Mouse (Mus musculus) A20 (cell line): ENCODE measurements around the gene Pde3a.

Experiments used
- DNase-seq: peaks from one replicate; pipeline ENCODE4 v3.0.0-alpha.2; 2011; ENCODE audit warnings: low read depth, low spot score

The Pde3a gene

DNA sequence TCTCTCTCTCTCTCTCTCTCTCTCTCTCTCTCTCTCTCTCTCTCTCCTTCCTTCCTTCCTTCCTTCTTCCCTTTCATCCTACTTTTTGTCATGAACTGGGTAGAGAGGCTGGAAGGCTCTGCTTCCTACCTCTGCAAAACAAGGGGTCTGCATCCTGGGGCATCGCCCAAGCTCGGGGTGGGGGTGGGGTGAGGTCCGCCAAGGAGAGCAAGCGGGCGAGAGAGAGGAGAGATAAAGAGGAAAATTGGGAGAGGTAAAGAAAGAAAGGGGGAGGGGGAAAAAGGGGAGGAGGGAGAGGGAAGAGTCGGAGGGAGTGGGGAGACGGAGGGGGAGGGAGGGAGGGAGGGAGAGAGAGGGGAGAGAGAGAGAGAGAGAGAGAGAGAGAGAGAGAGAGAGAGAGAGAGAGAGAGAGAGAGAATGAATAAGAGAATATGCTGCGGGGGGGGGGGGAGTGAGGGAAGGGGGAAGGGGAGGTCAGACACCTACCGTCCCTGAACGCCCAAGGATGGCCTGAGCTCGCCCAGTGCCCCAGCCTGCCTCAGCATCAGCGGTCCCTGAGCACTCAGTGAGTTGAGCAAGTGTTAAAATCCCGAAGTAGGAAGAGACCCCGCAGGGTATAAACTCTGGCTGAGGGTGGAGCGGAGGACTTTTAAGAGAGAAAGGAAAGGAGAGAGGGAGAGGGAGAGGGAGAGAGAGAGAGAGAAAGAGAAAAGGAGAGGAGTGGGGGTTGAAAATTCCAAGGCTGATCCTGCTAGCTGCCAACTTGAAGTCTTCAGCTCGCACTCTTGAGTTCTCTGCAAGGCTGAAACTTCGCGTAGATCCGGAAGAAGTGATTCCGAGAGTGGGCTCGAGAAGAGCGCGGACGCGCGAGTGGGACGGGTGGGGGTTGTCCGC lies at the start of gene Pde3a:
TSS of gene Pde3a (plus strand) at position 579 of the 894 bp plus-strand sequence.
- no peak for DNase-seq

DNA sequence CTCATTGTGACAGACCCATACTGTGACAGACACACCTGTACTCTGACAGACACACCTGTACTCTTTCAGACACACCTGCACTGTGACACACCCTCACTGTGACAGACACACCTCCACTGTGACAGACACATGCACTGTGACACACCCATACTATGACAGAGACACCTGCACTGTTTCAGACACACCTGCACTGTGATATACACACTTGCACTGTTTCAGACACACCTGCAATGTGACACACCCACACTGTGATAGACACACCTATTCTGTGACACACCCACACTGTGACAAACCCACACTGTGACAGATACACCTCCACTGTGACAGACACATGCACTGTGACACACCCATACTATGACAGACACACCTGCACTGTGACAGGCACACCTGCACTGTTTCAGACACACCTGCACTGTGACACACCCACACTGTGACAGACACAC lies 48.9 kb upstream of the Pde3a start:
- DNase-seq: no peak

DNA sequence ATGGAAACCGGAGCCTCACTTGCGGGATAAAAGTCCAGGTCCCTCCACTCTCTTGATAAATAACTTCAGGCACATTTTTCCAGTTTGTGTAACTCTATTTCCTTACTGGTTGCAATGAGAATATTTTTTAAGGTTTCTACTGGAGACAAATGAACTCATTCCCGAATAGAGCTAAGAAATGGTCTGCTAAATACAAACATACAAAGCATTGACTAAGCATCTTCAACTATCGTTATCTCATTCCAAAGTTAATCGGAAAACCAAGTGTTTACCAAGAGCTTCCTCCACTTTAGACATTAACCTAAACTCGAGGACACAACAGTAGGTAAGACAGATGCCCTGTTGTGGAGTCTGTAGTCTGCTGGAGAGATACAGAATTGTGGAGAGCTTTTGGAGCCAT lies 41.5 kb upstream of the Pde3a start:
- no peak for DNase-seq

DNA sequence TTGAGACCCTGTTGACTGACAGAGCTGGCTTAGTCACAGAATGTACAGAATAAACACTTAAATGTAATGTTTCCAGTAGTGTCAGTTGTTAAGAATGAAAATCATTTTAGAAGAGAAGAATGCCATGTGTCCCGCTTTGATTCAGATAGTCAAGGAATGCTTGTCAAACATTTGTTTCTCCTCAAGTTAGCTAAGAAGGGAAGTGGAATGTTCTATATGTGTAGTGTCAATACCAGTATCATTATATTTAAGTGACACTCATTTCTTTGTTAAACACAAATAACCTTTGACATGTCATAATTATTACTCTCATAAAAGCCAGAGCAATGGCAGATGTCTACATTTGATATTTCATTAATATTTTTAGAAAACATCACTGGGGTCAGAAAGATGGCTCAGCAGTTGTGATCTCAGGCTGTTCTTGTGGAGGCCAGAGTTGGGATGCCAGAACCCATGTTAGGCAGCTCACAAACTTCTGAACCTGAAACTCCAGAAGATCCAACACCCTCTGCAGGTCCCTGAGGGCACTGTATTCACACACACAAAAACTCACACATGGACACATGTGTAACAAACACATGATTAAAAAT lies 40.7 kb upstream of the Pde3a start:
- no peak for DNase-seq

DNA sequence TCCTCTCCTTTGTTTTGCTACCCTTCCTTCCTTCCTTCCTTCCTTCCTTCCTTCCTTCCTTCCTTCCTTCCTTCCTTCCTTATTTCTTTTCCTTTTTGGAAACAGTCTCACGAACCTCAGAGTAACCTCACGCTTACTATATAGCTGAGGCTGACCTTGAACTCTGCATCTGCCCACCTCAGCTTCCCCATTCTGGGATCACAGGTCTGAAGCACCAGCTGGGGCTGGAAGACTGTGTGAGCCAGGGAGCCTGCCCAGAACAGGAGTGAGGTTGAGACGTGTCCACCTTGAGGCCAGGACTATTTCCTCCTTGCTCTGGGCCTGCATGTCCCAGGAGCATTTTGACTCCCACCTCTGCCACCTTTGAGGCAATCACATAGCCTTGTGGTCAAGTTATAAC lies 39.0 kb upstream of the Pde3a start:
- DNase-seq: no peak

DNA sequence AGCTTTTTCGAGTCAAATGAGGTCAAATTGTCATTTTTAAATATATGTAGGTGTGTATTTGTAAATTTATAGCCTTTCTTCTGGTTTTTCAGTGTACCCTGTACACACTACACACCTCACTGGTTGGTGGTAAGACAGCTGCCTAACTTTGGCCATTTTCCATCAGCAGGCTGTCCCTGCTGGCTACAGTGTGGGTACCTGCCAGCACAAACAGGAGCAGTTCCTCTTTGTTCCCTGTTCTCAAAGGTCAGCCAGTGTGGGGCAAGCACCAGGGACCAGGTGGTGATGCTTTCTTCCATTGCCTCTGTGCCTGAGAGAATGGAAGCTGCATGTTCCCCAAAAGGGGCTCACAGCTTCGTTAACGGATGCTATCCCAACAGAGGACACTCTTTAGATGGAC lies 28.0 kb upstream of the Pde3a start:
- no peak for DNase-seq

DNA sequence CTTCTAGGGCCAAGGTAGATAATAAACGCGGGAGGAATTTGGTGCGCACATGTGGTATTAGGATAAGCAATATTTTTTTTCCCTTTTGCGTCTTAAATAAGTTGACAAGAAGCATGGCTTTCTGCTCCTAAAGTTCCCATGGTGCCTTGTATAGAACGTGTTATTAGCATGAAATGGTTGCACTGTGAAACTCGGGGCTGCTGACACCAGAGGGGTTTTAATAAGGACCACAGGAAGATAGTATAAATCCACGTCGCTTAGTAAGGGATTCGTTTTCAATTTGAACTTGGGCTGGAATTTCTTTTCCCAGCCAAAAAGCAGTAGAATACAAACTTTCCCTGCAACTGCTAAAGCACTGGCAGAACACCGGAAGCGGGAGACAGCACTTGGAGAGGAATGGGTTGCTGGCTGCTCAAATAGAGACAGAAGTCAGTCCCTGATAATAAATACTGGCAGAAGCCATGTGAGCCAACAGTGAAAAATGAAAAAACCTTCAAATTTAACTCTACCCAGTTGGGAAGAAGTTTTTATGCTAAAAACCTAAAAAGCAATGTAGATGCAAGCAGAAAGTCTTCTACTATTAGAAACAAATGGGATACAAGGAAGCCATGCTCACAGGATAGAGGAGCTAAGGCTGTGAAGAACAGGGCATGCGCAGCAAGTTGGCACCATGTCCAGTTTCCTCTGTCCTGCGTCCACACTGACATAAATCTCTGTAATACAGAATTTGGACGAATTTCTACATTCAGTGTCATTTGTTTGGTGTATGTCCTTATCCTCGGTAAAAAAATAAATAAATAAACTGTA lies 22.0 kb upstream of the Pde3a start:
- no peak for DNase-seq

DNA sequence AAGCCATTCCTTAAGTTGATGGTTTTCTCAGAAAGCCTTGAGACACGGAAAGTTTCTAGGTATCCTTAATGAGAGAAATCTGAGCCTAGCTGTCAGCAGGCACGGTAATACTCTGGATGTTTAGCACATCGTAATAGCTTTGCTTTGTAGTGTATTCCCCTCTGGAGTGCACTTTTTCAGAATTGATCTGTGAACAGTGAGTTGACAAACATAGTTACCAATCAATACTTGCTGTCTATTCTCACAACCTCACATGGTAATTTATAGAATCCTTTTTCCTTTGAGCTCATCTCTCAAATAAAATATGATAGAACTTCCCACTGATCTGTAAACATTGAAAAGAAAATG lies 21.4 kb upstream of the Pde3a start:
- no peak for DNase-seq

DNA sequence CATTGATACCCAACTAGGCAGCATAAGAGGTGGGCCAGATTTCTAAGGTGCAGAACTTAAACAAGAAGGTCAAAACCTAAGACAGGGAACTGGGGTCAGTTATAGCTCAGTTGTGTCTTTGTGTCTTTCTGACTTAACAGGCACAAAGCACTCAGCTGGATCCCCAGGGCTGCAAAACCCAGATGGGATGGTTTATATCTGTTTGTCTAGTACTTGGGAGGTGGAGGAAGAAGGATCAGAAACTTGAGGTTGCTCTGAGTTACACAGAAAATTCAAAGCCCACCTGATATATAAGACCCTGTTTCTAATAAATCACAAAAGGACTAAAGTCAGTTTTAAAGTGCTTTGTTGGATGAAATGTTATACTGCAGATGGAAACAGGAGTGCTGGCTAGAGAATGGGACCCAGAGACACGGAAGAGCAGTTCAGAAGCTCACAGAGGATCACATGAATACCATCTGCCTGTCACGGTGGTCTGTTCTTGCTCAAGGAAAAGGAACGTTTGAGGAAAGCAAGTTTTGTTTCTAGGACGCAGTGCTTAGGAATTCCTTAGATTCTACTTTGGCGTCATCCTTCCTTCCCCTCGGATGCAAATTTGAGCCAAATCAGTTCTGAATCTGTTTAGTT lies 16.2 kb upstream of the Pde3a start:
- no peak for DNase-seq

DNA sequence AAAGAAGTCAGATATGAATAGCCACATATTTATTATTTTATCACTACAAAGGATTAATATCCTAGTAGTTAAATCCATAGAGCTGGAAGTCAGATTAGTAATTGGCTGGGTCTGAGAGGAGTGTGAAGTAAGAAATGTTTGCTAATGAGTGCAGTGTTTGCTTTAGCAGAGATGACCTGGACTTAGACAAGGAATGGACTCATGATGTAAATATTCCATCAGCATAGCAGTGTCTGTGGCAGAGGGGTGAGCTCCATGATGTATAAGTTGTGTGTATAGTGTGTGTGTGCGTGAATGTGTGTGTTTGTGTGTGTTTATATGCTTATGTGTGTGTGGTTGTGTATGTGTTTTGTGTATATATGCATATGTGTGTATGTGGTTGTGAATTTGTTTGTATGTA lies 7.3 kb upstream of the Pde3a start:
- DNase-seq: no peak

DNA sequence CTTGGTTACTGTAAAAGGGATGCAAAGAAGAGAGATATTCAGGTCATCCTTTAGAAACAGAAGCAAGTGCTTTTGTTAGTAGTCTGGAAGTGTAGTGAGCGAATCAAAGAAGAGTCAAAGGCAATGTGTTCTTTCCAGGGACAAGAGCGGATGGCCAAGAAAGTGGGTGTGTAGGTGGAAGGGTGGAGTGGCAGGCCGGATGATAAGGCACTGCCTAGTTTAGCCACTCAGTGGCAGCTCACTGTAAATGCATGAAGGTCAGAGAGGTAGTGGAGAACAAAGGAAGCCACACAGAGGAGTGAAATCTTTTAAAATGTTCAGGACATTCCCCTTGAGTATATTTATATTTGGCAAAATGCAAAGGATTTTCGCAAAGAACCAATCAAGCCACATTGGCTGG lies 4.0 kb upstream of the Pde3a start:
- no peak for DNase-seq

DNA sequence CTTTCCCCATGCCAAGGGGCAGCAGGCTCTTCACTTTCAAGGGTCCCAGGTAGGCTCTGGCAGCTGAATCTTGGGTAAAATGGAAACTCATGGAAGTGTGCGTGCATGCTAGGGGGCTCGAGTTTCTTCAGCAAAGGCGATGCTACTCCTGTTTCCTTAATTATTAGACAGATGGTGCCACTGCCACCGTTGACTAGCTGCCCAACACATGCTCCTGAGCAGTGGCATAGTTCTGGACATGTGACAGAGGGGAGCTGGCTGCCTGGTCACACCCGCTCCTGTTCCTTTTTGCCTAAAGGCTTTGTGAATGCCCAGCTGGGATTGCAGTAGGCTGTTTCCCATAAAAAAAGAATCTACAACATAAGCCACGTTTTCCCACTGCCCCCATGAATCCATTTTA lies 2.7 kb upstream of the Pde3a start:
- DNase-seq: no peak

DNA sequence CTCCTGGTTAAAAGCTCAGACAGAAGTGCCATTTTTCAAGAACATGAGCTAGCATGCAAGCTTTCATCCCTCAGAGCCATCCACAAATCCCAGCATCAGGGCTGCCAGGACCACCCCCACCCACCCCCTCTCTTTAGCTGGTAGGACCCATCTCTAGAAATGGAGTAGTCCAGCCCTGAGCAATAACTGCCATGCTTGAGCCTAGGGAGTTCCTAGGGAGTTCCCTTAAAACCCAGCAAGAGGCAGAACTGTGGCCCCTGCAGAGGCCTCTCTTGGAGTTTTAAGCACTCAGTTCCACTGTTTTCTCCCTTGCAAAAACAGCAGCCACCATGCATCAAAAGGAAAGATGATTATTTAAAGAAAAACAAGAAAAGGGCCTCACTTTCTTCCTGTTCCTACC lies 988 bp upstream of the Pde3a start:
- no peak for DNase-seq

DNA sequence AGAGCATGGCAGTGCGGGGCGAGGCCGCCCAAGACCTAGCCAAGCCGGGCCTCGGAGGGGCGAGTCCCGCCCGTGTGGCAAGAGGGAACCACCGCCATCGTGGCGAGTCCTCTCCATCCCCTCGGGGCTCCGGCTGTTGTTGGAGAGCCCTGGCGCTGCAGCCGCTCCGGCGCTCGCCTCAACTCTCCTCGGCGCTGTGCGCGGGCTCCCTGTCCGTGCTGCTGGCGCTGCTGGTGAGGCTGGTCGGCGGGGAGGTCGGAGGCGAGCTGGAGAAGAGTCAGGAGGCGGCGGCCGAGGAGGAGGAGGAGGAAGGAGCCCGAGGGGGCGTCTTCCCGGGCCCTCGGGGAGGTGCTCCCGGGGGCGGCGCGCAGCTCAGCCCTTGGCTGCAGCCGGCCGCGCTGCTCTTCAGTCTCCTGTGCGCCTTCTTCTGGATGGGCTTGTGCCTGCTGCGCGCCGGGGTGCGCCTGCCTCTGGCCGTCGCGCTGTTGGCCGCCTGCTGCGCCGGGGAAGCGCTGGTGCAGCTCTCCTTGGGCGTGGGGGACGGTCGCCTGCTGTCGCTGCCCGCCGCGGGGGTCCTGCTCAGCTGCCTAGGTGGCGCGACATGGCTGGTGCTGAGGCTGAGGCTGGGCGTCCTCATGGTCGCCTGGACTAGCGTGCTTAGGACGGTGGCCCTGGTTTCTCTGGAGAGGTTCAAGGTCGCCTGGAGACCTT lies 671 bp downstream of the Pde3a start:
- no peak for DNase-seq

DNA sequence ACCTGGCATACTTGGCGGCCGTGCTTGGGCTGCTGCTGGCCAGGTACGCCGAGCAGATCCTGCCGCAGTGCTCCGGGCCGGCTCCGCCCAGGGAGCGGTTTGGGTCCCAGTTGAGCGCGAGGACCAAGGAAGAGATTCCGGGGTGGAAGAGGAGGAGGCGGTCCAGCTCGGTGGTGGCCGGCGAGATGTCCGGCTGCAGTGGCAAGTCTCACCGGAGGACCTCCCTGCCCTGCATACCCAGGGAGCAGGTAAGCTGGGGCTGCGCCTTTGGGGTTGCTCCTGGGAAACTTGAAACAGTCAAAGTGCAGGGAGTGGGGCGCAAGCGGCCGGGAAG lies 1.2 kb downstream of the Pde3a start:
- DNase-seq: no peak

DNA sequence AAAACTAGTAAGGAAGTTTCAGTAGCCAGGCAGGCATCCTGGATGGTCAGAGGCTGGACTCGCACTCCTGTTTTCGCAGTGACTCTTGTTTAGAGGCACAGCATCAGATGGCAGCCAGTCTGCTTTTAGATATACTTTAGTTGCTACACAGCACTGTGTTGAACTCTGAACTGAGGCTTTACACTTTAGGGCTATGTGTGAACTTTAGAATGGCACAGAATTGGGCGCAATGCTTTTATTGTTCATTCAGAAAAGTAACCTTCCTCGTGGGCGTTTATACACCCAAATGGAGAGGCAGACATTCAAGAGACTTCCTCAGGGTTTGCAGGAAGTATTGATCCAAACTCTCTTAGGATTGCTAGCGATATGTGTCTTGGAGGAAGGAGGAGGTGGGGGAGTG lies 1.9 kb downstream of the Pde3a start:
- DNase-seq: no peak

DNA sequence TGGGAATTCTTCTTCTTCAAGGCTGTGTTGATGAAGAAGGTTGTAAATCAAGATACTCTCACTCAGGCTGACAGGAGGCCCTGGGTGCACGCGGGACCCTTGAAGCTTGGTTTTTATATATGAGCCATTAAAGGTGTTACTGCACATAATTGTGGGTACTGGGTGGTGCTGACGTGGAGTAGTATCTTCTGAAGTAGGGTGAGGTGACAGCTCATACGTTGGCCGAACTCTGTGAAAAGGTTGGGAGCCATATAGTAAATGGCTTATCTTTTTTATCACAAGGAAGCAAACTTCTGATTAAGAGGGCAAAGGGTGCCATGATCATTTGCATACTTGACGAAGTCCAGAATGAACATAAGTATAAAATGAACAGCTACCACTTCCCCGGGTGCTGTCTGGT lies 3.5 kb downstream of the Pde3a start:
- DNase-seq: no peak

DNA sequence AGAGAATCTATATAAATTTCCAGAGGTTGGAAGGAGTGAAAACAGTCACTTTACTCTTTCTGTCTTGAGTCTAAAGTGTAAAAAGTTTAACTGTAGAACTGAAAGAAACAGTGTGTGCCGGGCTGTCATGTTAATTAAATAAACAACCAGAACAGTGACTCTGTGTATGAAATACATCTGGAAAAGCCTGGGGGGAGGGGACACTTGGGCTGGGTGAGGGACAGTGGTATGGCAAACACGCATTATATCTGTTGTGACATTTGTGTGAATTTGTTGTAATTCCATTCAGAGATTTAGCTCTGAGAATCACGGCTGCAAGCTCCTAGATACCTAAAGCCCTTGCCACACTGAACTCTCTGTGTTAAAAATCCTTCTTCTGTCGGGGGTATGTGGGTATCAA lies 5.9 kb downstream of the Pde3a start:
- no peak for DNase-seq

DNA sequence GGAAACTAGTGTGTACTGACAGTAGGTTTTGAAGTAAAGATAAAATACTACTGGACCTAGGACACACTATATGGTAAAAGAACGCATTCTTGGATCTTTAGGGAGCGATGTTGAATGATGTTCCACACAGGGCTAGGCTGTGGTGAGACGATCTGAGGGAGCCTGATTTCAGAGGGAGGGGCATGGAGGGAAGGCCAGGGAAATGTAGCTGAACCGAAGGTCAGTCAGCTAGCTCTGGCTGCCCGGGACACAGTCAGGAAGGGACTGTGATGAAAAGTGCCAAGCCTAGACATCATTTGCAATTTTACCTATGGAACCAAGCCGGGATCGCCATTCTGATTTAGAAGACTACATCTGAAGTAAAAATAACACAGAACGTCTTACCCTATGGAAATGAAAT lies 7.8 kb downstream of the Pde3a start:
- DNase-seq: no peak

DNA sequence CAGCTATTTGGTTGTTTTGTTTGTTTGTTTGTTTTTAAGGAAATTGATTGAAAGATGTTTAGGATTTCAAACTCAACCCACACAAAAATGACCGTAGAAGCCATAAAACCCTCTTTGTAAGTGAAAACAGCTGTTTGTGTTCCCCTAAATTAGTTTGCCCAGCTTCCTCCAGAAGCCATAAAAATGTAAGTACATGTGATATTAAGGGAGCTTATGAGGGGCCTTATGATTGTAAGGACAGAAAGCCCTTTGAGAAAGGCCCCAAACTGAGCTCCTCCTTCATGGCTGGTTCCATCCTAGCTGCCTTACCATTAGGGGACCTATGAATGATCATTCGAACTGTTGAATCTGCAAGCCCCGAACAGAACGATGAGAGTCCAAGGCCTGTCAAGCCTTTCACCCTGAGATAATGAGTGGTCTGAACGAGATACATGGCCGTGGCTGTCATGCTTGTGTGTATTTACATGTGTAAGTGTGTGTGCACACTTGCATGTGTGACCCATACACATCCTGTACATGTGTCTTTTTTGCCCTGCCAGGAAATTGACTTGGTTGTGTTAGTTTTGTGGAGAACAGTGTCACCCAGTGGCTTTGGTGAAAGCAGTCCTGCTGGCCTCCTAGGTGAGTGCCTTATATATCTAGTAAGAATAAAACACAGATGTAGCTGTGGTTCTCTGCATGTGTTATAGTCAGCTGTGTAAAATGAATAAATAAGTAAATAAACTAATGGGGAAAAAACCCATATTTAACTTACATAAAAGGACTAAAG lies 8.5 kb downstream of the Pde3a start:
- no peak for DNase-seq

DNA sequence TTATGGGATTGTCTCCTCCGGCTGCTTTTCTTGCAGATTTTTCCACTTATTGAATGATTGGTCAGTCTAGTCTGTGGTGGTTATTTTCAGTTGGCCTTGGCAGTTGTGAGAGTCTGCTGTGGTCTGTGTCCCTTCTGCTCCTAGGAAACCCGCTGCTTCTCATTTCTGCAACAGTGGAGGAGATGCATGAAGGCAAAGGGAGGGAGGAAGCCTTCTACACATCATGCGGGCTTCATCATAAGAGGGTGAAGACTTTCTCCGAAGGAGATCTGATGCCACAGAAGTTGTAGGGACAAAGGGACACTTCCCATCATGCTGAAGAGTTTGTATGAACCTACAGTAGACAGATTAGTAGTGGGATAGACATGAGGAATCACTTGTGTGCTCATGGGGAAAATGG lies 16.2 kb downstream of the Pde3a start:
- DNase-seq: no peak
